Mouse (Mus musculus) limb, embryonic 11.5 days (tissue): ENCODE measurements at regions not wholly inside any gene's neighbourhood (a gene's known extent, or its start where the extent isn't known, plus 50 kb on each side); places are given as distances from the start of the nearest gene placed in this dataset.

Experiments used
- ATAC-seq: fragments of 200-750 bp; cut with Nextera tagmentation; 2 replicates; pipeline ENCODE4 v1.8.0; 2017; ENCODE audit warnings: low read depth; ENCODE audit not compliant: insufficient number of reproducible peaks, low FRiP score, low TSS enrichment
- DNase-seq: peaks from one replicate; pipeline ENCODE4 v3.0.0-alpha.2; 2015; ENCODE audit warnings: low spot score
- H3K27ac ChIP-seq: fragments of 300-500 bp; sonication (generic); replicated peaks from 2 replicates; pipeline ENCODE4 v1.5.1; 2014; ENCODE audit warnings: low read depth, mild to moderate bottlenecking, low read length
- H3K27me3 ChIP-seq: fragments of 300-500 bp; sonication (generic); 2 replicates; pipeline ENCODE4 v1.6.1; 2014; ENCODE audit warnings: mild to moderate bottlenecking, low read length, mixed read lengths; ENCODE audit not compliant: control insufficient read depth, insufficient read depth
- H3K36me3 ChIP-seq: fragments of 300-500 bp; sonication (generic); 2 replicates; pipeline ENCODE4 v1.6.1; 2014; ENCODE audit warnings: mild to moderate bottlenecking, low read length, moderate library complexity, mixed read lengths; ENCODE audit not compliant: control insufficient read depth, insufficient read depth
- H3K4me1 ChIP-seq: fragments of 300-500 bp; sonication (generic); 2 replicates; pipeline ENCODE4 v1.6.1; 2014; ENCODE audit warnings: low read length, mixed read lengths; ENCODE audit not compliant: control insufficient read depth, insufficient read depth
- H3K4me2 ChIP-seq: fragments of 300-500 bp; sonication (generic); 2 replicates; pipeline ENCODE4 v1.6.1; 2014; ENCODE audit warnings: low read depth, mild to moderate bottlenecking, moderate library complexity; ENCODE audit not compliant: severe bottlenecking
- H3K4me3 ChIP-seq: fragments of 300-500 bp; sonication (generic); 2 replicates; pipeline ENCODE4 v1.5.1; 2014; ENCODE audit warnings: low read depth, low read length
- H3K9ac ChIP-seq: fragments of 300-500 bp; sonication (generic); 2 replicates; pipeline ENCODE4 v1.6.1; 2014; ENCODE audit warnings: mild to moderate bottlenecking, low read length
- H3K9me3 ChIP-seq: fragments of 300-500 bp; sonication (generic); 2 replicates; pipeline ENCODE4 v1.6.1; 2016; ENCODE audit warnings: low read length; ENCODE audit not compliant: control insufficient read depth
- WGBS: fragments of 180-500 bp; shearing (Covaris S2); extraction: QIAGEN DNeasy Blood & Tissue Kit; methylation state at CpG from one replicate; pipeline ENCODE4 v1.1.7; 2014; 5-methylcytosine and 5-hydroxymethylcytosine counted together

GRCm38 (mm10) chr1:35331602-35332339, 482.0 kb downstream of the Plekhb2 start:
- no peaks in the 10 kb centered on the region for H3K4me1 ChIP-seq
- no peak overlapping the region for H3K9ac ChIP-seq
- 84% methylated on average over 9 of the region's 9 CpGs for WGBS
- H3K4me2 ChIP-seq: no peak overlapping the region
- H3K27ac ChIP-seq: no peak overlapping the region
- ATAC-seq: no peak
- no peaks in the 10 kb centered on the region for H3K27me3 ChIP-seq
- DNase-seq: no peak
- no peaks in the 10 kb centered on the region for H3K9me3 ChIP-seq
- H3K36me3 ChIP-seq: no peaks in the 10 kb centered on the region
- H3K4me3 ChIP-seq: no peak overlapping the region

GRCm38 (mm10) chr1:35332340-35332684, 482.5 kb downstream of the Plekhb2 start:
- ATAC-seq: no peak
- H3K9ac ChIP-seq: no peak overlapping the region

GRCm38 (mm10) chr1:35337647-35338046, 487.9 kb downstream of the Plekhb2 start:
- 86% methylated on average over 3 of the region's 3 CpGs for WGBS
- Histone ChIP-seq H3K4me2 (no peak overlapping the region), H3K27ac (no peak overlapping the region), H3K9ac (no peak overlapping the region), H3K36me3 (no peaks in the 10 kb centered on the region), H3K4me3 (no peak overlapping the region), H3K4me1 (no peaks in the 10 kb centered on the region), H3K9me3 (no peaks in the 10 kb centered on the region), H3K27me3 (no peaks in the 10 kb centered on the region)
- DNase-seq: no peak
- no peak for ATAC-seq

More at GRCm38 (mm10) chr1:35332340-35332684, 482.5 kb downstream of the Plekhb2 start:
- H3K4me2 ChIP-seq: no peak overlapping the region
- no peaks in the 10 kb centered on the region for H3K36me3 ChIP-seq
- H3K4me3 ChIP-seq: no peak overlapping the region
- H3K9me3 ChIP-seq: no peaks in the 10 kb centered on the region
- no peaks in the 10 kb centered on the region for H3K27me3 ChIP-seq
- no peaks in the 10 kb centered on the region for H3K4me1 ChIP-seq
- 96% methylated on average over 2 of the region's 2 CpGs for WGBS
- DNase-seq: no peak
- H3K27ac ChIP-seq: no peak overlapping the region

GRCm38 (mm10) chr1:35338184-35338583, 488.4 kb downstream of the Plekhb2 start:
- Histone ChIP-seq H3K4me2 (no peak overlapping the region), H3K9me3 (no peaks in the 10 kb centered on the region), H3K27ac (no peak overlapping the region), H3K9ac (no peak overlapping the region), H3K27me3 (no peaks in the 10 kb centered on the region), H3K4me3 (no peak overlapping the region), H3K36me3 (no peaks in the 10 kb centered on the region), H3K4me1 (no peaks in the 10 kb centered on the region)
- WGBS: 88% methylated on average over 3 of the region's 3 CpGs
- ATAC-seq: no peak
- no peak for DNase-seq

GRCm38 (mm10) chr1:35344539-35344938, 494.8 kb downstream of the Plekhb2 start:
- DNase-seq (no peak), ATAC-seq (no peak)
- no peaks in the 10 kb centered on the region for H3K27me3 ChIP-seq
- H3K27ac ChIP-seq: no peak overlapping the region
- H3K36me3 ChIP-seq: no peaks in the 10 kb centered on the region
- no peak overlapping the region for H3K4me2 ChIP-seq
- H3K4me1 ChIP-seq: no peaks in the 10 kb centered on the region
- no peak overlapping the region for H3K9ac ChIP-seq
- 53% methylated on average over 1 of the region's 1 CpGs for WGBS
- H3K9me3 ChIP-seq: no peaks in the 10 kb centered on the region
- H3K4me3 ChIP-seq: no peak overlapping the region

GRCm38 (mm10) chr1:35348294-35348693, 498.5 kb downstream of the Plekhb2 start:
- DNase-seq (no peak), ATAC-seq (no peak)
- Histone ChIP-seq H3K4me3 (no peak overlapping the region), H3K9me3 (no peaks in the 10 kb centered on the region), H3K4me2 (no peak overlapping the region), H3K27me3 (no peaks in the 10 kb centered on the region), H3K4me1 (no peaks in the 10 kb centered on the region), H3K9ac (no peak overlapping the region), H3K36me3 (no peaks in the 10 kb centered on the region), H3K27ac (no peak overlapping the region)
- 66% methylated on average over 4 of the region's 4 CpGs for WGBS

- Histone ChIP-seq H3K4me2 (no peak overlapping the region), H3K27ac (no peak overlapping the region), H3K9ac (no peak overlapping the region), H3K4me1 (no peaks in the 10 kb centered on the region), H3K36me3 (no peaks in the 10 kb centered on the region), H3K9me3 (no peaks in the 10 kb centered on the region), H3K27me3 (no peaks in the 10 kb centered on the region), H3K4me3 (no peak overlapping the region)
- 70% methylated on average over 5 of the region's 5 CpGs for WGBS
- DNase-seq (no peak), ATAC-seq (no peak)
Observed at GRCm38 (mm10) chr1:35358981-35359380, 509.2 kb downstream of the Plekhb2 start.

- ATAC-seq (no peak), DNase-seq (no peak)
- WGBS: 87% methylated on average over 3 of the region's 3 CpGs
- H3K4me1 ChIP-seq: no peaks in the 10 kb centered on the region
- H3K9ac ChIP-seq: no peak overlapping the region
- H3K9me3 ChIP-seq: no peaks in the 10 kb centered on the region
- no peak overlapping the region for H3K27ac ChIP-seq
- H3K27me3 ChIP-seq: no peaks in the 10 kb centered on the region
- no peak overlapping the region for H3K4me3 ChIP-seq
- H3K4me2 ChIP-seq: no peak overlapping the region
- H3K36me3 ChIP-seq: no peaks in the 10 kb centered on the region
Observed at GRCm38 (mm10) chr1:35361465-35361864, 511.7 kb downstream of the Plekhb2 start.

- H3K4me2 ChIP-seq: no peak overlapping the region
- ATAC-seq: no peak
Observed at GRCm38 (mm10) chr1:35362836-35363235, 513.1 kb downstream of the Plekhb2 start.

More at GRCm38 (mm10) chr1:35362836-35363235, 513.1 kb downstream of the Plekhb2 start:
- no peak overlapping the region for H3K4me3 ChIP-seq
- H3K27ac ChIP-seq: no peak overlapping the region
- WGBS: 64% methylated on average over 3 of the region's 3 CpGs
- H3K9ac ChIP-seq: no peak overlapping the region
- no peaks in the 10 kb centered on the region for H3K4me1 ChIP-seq
- H3K27me3 ChIP-seq: no peaks in the 10 kb centered on the region
- no peaks in the 10 kb centered on the region for H3K9me3 ChIP-seq
- no peaks in the 10 kb centered on the region for H3K36me3 ChIP-seq
- no peak for DNase-seq
